Mouse (Mus musculus): ENCODE measurements around the gene Gm10974.

- no peak for TF ChIP-seq CTCF (IDR thresholded peaks at IDR 0.05; ENCODE audit: insufficient read depth, low read length)
- TF ChIP-seq POLR2A (IDR thresholded peaks at IDR 0.05; ENCODE audit: borderline replicate concordance, extremely low read depth, low read depth, low read length): no peak
These were observed 61.9 kb downstream of the Gm10974 start, which contains the start of gene Aldh1a3 for GRCm38 (mm10) chr7:66427437-66428161.

All from lung, adult 2 months (tissue).